Mouse (Mus musculus) brain, adult 2 months (tissue): ENCODE measurements at regions not wholly inside any gene's neighbourhood (a gene's known extent, or its start where the extent isn't known, plus 50 kb on each side); places are given as distances from the start of the nearest gene placed in this dataset.

Experiments
- DNase-seq: peaks from one replicate; pipeline ENCODE4 v3.0.0; 2011; ENCODE audit warnings: low read depth, low spot score

- peak; percentile 36 for DNase-seq
Observed at GRCm38 (mm10) chr4:152647620-152648019, 169.9 kb upstream of the Kcnab2 start.

GRCm38 (mm10) chr4:152647084-152647483 is 169.4 kb upstream of the Kcnab2 start:
- no peak for DNase-seq

GRCm38 (mm10) chr4:152637088-152637487 is 159.4 kb upstream of the Kcnab2 start:
- DNase-seq: peak; percentile 24

- no peak for DNase-seq
Observed at GRCm38 (mm10) chr4:152633896-152634295, 156.2 kb upstream of the Kcnab2 start.

GRCm38 (mm10) chr4:152628111-152628510 is 150.4 kb upstream of the Kcnab2 start:
- DNase-seq: peak; percentile 83

GRCm38 (mm10) chr4:152625032-152626003 is 147.6 kb upstream of the Kcnab2 start:
- peak; percentile 86 for DNase-seq

GRCm38 (mm10) chr4:152622022-152622777 is 144.5 kb upstream of the Kcnab2 start:
- peak; percentile 85 for DNase-seq

- DNase-seq: peak; percentile 42
Observed at GRCm38 (mm10) chr4:152617636-152618035, 140.0 kb upstream of the Kcnab2 start.

GRCm38 (mm10) chr4:152615155-152615554 is 137.5 kb upstream of the Kcnab2 start:
- DNase-seq: peak; percentile 60

- peak; percentile 91 for DNase-seq
Observed at GRCm38 (mm10) chr4:152614356-152615100, 136.9 kb upstream of the Kcnab2 start.
